Mouse (Mus musculus): Measurements from ENCODE around the gene Mcrip2. TPM values are rescaled to one million over a fixed set of nuclear protein-coding genes. Genes with fewer than 3 reads are reported as not detected.

Gene Mcrip2
- total RNA-seq, 1 experiment, result 12.3 TPM

- H3K4me1 ChIP-seq (ENCODE audit: control insufficient read depth in 2 of 2, insufficient read depth in 2 of 2, low read length in 2 of 2, poor library complexity in 1 of 2), result peaks cover 8 to 45% of the 10 kb centered on the region in 2 experiments; a peak in 3 of 4 replicates
- no peak overlapping the region for H3K9ac ChIP-seq (ENCODE audit: insufficient read depth, low read depth, low read length, poor library complexity, severe bottlenecking)
- TF ChIP-seq ZC3H11A (IDR thresholded peaks at IDR 0.05; ENCODE audit: borderline replicate concordance, low read depth, low read length) (no peak), MAFK (IDR thresholded peaks at IDR 0.05; ENCODE audit: insufficient read depth, low read depth, low read length) (no peak), CHD2 (IDR thresholded peaks at IDR 0.05; ENCODE audit: low read depth, low read length) (no peak)
- in situ Hi-C loops (cut with MboI; ENCODE audit: low sequenced_read_pairs in 2 of 2, unreplicated experiment in 2 of 2), result no loop called here
- no peaks in the 10 kb centered on the region for H3K9me3 ChIP-seq (ENCODE audit: control insufficient read depth, insufficient read depth, low read depth, low read length)
- 0 out of 2 replicates have a peak overlapping the region, but pooled peaks have one; percentile 38 for H3K27ac ChIP-seq (ENCODE audit: insufficient read depth, low read depth, low read length, poor library complexity, severe bottlenecking)
- no peak overlapping the region for H3K4me3 ChIP-seq (ENCODE audit: insufficient read depth in 1 of 2, low read depth in 1 of 2, low read length in 2 of 2, poor library complexity in 1 of 2, severe bottlenecking in 1 of 2)
- peak; percentile 71 for DNase-seq (ENCODE audit: low read depth, low spot score)
- H3K36me3 ChIP-seq (ENCODE audit: control insufficient read depth, insufficient read depth, low read length, poor library complexity, severe bottlenecking), result peaks cover 34% of the 10 kb centered on the region
Observed at GRCm38 (mm10) chr17:25880913-25881641, 12.5 kb upstream of the Mcrip2 start.

DNA sequence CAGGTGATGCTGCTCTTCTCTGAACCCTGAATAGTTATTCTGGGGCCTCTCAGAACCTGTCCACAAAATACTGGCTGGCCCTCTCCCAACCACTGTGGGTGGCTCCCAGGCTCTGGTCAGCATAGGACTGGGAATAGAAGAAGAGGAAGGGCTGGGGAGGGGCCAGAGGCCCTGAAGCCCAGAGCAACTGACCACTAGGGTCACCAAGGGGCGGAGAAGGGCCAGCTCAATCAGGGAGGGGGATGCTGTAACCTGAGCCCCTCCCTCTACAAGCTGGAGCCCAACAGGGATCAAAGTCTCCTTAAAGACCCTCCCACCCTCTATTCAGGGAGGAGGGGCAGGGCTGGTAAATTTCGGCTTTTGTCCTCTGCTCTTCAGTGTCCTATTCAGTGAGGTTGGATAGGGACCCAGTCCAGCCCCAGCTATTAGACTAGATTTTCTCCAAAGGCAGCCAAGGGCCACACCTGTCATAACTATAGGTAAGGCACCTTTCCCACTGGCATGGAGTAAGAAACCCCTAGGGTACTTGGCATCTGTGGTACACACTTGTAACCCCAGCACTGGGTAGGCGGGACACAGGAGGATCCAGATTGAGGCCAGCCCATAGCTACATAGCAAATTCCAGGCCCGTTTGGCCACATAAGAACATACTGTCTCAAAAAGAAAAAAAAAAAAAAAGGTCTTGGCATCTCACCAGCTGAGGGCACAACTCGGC, 11.8 kb upstream of the Mcrip2 start, which contains the start of gene Wfikkn1:
TSS of gene Wfikkn1 (minus strand) at position 663 of the 715 bp plus-strand sequence.
- TF ChIP-seq CHD2 (IDR thresholded peaks at IDR 0.05; ENCODE audit: low read depth, low read length), result no peak
- TF ChIP-seq HCFC1 (IDR thresholded peaks at IDR 0.05; ENCODE audit: borderline replicate concordance, insufficient read depth, low read length), result no peak
- no peak for TF ChIP-seq ZNF384 (IDR thresholded peaks at IDR 0.05; ENCODE audit: low read depth, low read length)
- TF ChIP-seq MAFK (IDR thresholded peaks at IDR 0.05; ENCODE audit: insufficient read depth, low read depth, low read length), result no peak
- no peak for TF ChIP-seq ZC3H11A (IDR thresholded peaks at IDR 0.05; ENCODE audit: borderline replicate concordance, low read depth, low read length)
- no peak for DNase-seq (ENCODE audit: low read depth, low spot score)
- H3K36me3 ChIP-seq (ENCODE audit: control insufficient read depth, insufficient read depth, low read length, poor library complexity, severe bottlenecking), result peaks cover 34% of the 10 kb centered on the region
- H3K4me1 ChIP-seq (ENCODE audit: control insufficient read depth in 2 of 2, insufficient read depth in 2 of 2, low read length in 2 of 2, poor library complexity in 1 of 2), result peaks cover 5 to 42% of the 10 kb centered on the region in 2 experiments; a peak in 3 of 4 replicates
- H3K9me3 ChIP-seq (ENCODE audit: control insufficient read depth, insufficient read depth, low read depth, low read length), result no peaks in the 10 kb centered on the region
- peak within 1 kb of the TSS; percentile 38; the same call in 1 of the 2 replicates for H3K27ac ChIP-seq (ENCODE audit: insufficient read depth, low read depth, low read length, poor library complexity, severe bottlenecking)
- no peak within 1 kb of the TSS for H3K4me3 ChIP-seq (ENCODE audit: insufficient read depth in 1 of 2, low read depth in 1 of 2, low read length in 2 of 2, poor library complexity in 1 of 2, severe bottlenecking in 1 of 2)
- H3K9ac ChIP-seq (ENCODE audit: insufficient read depth, low read depth, low read length, poor library complexity, severe bottlenecking), result no peak within 1 kb of the TSS
- in situ Hi-C loops (cut with MboI; ENCODE audit: low sequenced_read_pairs in 2 of 2, unreplicated experiment in 2 of 2), result no loop called here

DNA sequence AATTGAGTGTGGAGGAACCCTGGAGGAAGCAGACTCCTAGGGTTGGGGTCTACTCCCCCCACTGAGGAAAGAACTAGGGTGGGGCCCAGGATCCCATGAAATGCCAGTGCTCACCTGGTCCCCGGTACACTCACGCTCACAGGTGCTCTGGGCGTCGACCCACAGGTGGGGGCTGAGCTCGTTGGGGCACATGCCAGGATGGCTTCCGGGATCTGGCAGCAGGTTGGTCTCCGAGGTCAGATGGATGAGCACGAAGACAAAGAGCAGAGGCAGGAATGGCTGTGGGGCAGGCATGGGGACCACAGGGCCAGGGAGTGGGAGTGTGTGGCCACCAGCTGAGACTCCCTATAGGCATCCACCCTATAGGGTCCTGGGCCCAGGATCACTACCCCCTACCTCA, 11.2 kb upstream of the Mcrip2 start:
- no peak for DNase-seq (ENCODE audit: low read depth, low spot score)
- Histone ChIP-seq H3K4me3 (ENCODE audit: insufficient read depth in 1 of 2, low read depth in 1 of 2, low read length in 2 of 2, poor library complexity in 1 of 2, severe bottlenecking in 1 of 2) (no peak overlapping the region), H3K36me3 (ENCODE audit: control insufficient read depth, insufficient read depth, low read length, poor library complexity, severe bottlenecking) (peaks cover 33% of the 10 kb centered on the region), H3K4me1 (ENCODE audit: control insufficient read depth in 2 of 2, insufficient read depth in 2 of 2, low read length in 2 of 2, poor library complexity in 1 of 2) (peaks cover 5 to 38% of the 10 kb centered on the region in 2 experiments; a peak in 3 of 4 replicates), H3K9ac (ENCODE audit: insufficient read depth, low read depth, low read length, poor library complexity, severe bottlenecking) (no peak overlapping the region), H3K27ac (ENCODE audit: insufficient read depth, low read depth, low read length, poor library complexity, severe bottlenecking) (no peak overlapping the region), H3K9me3 (ENCODE audit: control insufficient read depth, insufficient read depth, low read depth, low read length) (no peaks in the 10 kb centered on the region)
- TF ChIP-seq HCFC1 (IDR thresholded peaks at IDR 0.05; ENCODE audit: borderline replicate concordance, insufficient read depth, low read length) (no peak), CHD2 (IDR thresholded peaks at IDR 0.05; ENCODE audit: low read depth, low read length) (no peak)
- in situ Hi-C loops (cut with MboI; ENCODE audit: low sequenced_read_pairs in 2 of 2, unreplicated experiment in 2 of 2), result no loop called here

GRCm38 (mm10) chr17:25879261-25879660, 10.7 kb upstream of the Mcrip2 start:
- Histone ChIP-seq H3K9ac (ENCODE audit: insufficient read depth, low read depth, low read length, poor library complexity, severe bottlenecking) (no peak overlapping the region), H3K9me3 (ENCODE audit: control insufficient read depth, insufficient read depth, low read depth, low read length) (no peaks in the 10 kb centered on the region), H3K4me1 (ENCODE audit: control insufficient read depth in 2 of 2, insufficient read depth in 2 of 2, low read length in 2 of 2, poor library complexity in 1 of 2) (peaks cover 5 to 37% of the 10 kb centered on the region in 2 experiments; a peak in 3 of 4 replicates), H3K36me3 (ENCODE audit: control insufficient read depth, insufficient read depth, low read length, poor library complexity, severe bottlenecking) (peaks cover 28% of the 10 kb centered on the region), H3K27ac (ENCODE audit: insufficient read depth, low read depth, low read length, poor library complexity, severe bottlenecking) (no peak overlapping the region), H3K4me3 (ENCODE audit: insufficient read depth in 1 of 2, low read depth in 1 of 2, low read length in 2 of 2, poor library complexity in 1 of 2, severe bottlenecking in 1 of 2) (no peak overlapping the region)
- in situ Hi-C loops (cut with MboI; ENCODE audit: low sequenced_read_pairs in 2 of 2, unreplicated experiment in 2 of 2), result no loop called here
- peak; percentile 78 for DNase-seq (ENCODE audit: low read depth, low spot score)
- no peak for TF ChIP-seq ZC3H11A (IDR thresholded peaks at IDR 0.05; ENCODE audit: borderline replicate concordance, low read depth, low read length)
- 0 out of 2 replicates have a peak, but pooled peaks have one; percentile 30 for TF ChIP-seq HCFC1 (IDR thresholded peaks at IDR 0.05; ENCODE audit: borderline replicate concordance, insufficient read depth, low read length)
- no peak for TF ChIP-seq MAFK (IDR thresholded peaks at IDR 0.05; ENCODE audit: insufficient read depth, low read depth, low read length)
